9 mouse cellular contexts compared by ENCODE assay signal in genomic region chr10:77510225-77510982, GRCm38 (mm10). TPM values are rescaled to one million over a fixed set of nuclear protein-coding genes. Genes with fewer than 3 reads are reported as not detected.
DNase-seq lines count a peak whose midpoint lies in the region; ATAC-seq and TF ChIP-seq lines count a peak whose summit lies in the region.
"Had no signal": no experiment of that assay in that cellular context is flagged by ENCODE, and none has a peak within 500 bp of the region (broad histone marks: within the 10 kb centered on the region; RNA-seq: fewer than 3 reads in every experiment).

No protein-coding gene starts in this region.

- WGBS in liver, adult 2 months: 40% methylated on average over 15 of the region's 15 CpGs
- 69% methylated on average over 15 of the region's 15 CpGs for WGBS in liver, postnatal 0 days (ENCODE audit: insufficient replicate concordance)

- peak overlapping the region; percentile 35 for H3K9ac ChIP-seq in liver, adult 2 months (ENCODE audit: low read depth, low read length)
- no peak overlapping the region for H3K9ac ChIP-seq in liver, postnatal 0 days (replicated peaks)
- H3K9ac ChIP-seq: forebrain, embryonic 12.5 days; midbrain, embryonic 12.5 days had no signal

- no peaks in the 10 kb centered on the region for H3K36me3 ChIP-seq in liver, adult 2 months (ENCODE audit: control insufficient read depth, insufficient read depth, low read length)
- peaks cover 37% of the 10 kb centered on the region for H3K36me3 ChIP-seq in liver, postnatal 0 days (replicated peaks; ENCODE audit: insufficient read depth, low read length)

- H3K4me2 ChIP-seq in liver, postnatal 0 days (ENCODE audit: low read depth, low read length): 0 out of 2 replicates have a peak overlapping the region, but pooled peaks have one; percentile 10
- H3K4me2 ChIP-seq: midbrain, embryonic 12.5 days had no signal

- peak overlapping the region; percentile 75 for H3K27ac ChIP-seq in liver, adult 2 months (replicated peaks; ENCODE audit: insufficient read depth, low read depth, low read length)
- H3K27ac ChIP-seq in liver, postnatal 0 days (ENCODE audit: low read depth): peak overlapping the region; percentile 50
- H3K27ac ChIP-seq: forebrain, embryonic 12.5 days; midbrain, embryonic 12.5 days had no signal

- no peaks in the 10 kb centered on the region for H3K9me3 ChIP-seq in liver, postnatal 0 days (ENCODE audit: low read length)
- H3K9me3 ChIP-seq: forebrain, embryonic 12.5 days; midbrain, embryonic 12.5 days had no signal

- peak; percentile 15; the same call in 1 of the 2 replicates for ATAC-seq in liver, postnatal 0 days

- no peak overlapping the region for H3K4me3 ChIP-seq in liver, adult 2 months (ENCODE audit: insufficient read depth, low read depth, low read length)
- H3K4me3 ChIP-seq in liver, postnatal 0 days (ENCODE audit: low read depth, low read length): no peak overlapping the region
- H3K4me3 ChIP-seq: forebrain, embryonic 12.5 days; midbrain, embryonic 12.5 days had no signal

- no peak for TF ChIP-seq CTCF in liver, adult 2 months (IDR thresholded peaks at IDR 0.05; ENCODE audit: low read depth, low read length)
- TF ChIP-seq CTCF in liver, postnatal 0 days (IDR thresholded peaks at IDR 0.05; ENCODE audit: low read depth): no peak

- no peak for TF ChIP-seq EP300 in liver, postnatal 0 days (IDR thresholded peaks at IDR 0.05; ENCODE audit: low read depth)

- H3K79me2 ChIP-seq in liver, adult 2 months (ENCODE audit: control insufficient read depth, insufficient read depth, low read length): peaks cover 15% of the 10 kb centered on the region; the same call in 1 of the 2 replicates

- peaks cover 39% of the 10 kb centered on the region for H3K4me1 ChIP-seq in liver, adult 2 months (ENCODE audit: control insufficient read depth, insufficient read depth, low read length)
- H3K4me1 ChIP-seq in liver, postnatal 0 days (ENCODE audit: insufficient read depth): peaks cover 11% of the 10 kb centered on the region; the same call in 1 of the 2 replicates

- peak; percentile 90 for DNase-seq in liver, adult 2 months (ENCODE audit: extremely low read depth, low read depth, low spot score)
- no peak for DNase-seq in liver
- DNase-seq in cerebellum, adult 11 months: peak; percentile 72
- DNase-seq in cerebellum, postnatal 25 days: peak; percentile 86 to 88
- DNase-seq in liver, postnatal 0 days: no peak
- no peak for DNase-seq in spleen, adult 12 weeks (ENCODE audit: low spot score)
- DNase-seq in spleen, postnatal 36 days (ENCODE audit: low spot score in 2 of 2): no peak

- TF ChIP-seq POLR2A in liver, adult 2 months (IDR thresholded peaks at IDR 0.05; ENCODE audit: extremely low read depth, insufficient read depth, low read length): no peak

- no peaks in the 10 kb centered on the region for H3K27me3 ChIP-seq in liver, adult 2 months (ENCODE audit: control insufficient read depth, insufficient read depth, low read length)
- no peaks in the 10 kb centered on the region for H3K27me3 ChIP-seq in liver, postnatal 0 days (ENCODE audit: insufficient read depth, low read length)
- H3K27me3 ChIP-seq: forebrain, embryonic 12.5 days; midbrain, embryonic 12.5 days had no signal

RNA-seq across cellular contexts. Expression of gene Fam207a, which starts 5.2 kb away (rescaled TPM):
- total RNA-seq in liver, adult 2 months (2014; rRNA removed): 12.7 and 15.5 TPM in 2 replicates
- polyA plus RNA-seq in liver, adult 2 months (2012; rRNA removed): 24.3 and 27.3 TPM in 2 replicates
- 14.8 and 15.5 TPM in 2 replicates for polyA plus RNA-seq in liver, postnatal 0 days (2015; fragmentation: Nextera tagmentation; extraction: Ambion mirVana)

RNA-seq across cellular contexts. Expression of gene Itgb2, which starts 19.6 kb away (rescaled TPM):
- 4.8 and 5.6 TPM in 2 replicates for total RNA-seq in liver, adult 2 months (2014; rRNA removed)
- 4.2 and 5.6 TPM in 2 replicates for polyA plus RNA-seq in liver, adult 2 months (2012; rRNA removed)
- polyA plus RNA-seq in liver, postnatal 0 days (2015; fragmentation: Nextera tagmentation; extraction: Ambion mirVana): 18.7 and 23.1 TPM in 2 replicates

Comparison
In these comparisons a context has a peak if more than half of its experiments do, and no peak if none do; other contexts are left out.
1. DNase-seq: peak in liver, adult 2 months (single experiment), cerebellum, adult 11 months (single experiment) and cerebellum, postnatal 25 days (2 of 2); none in liver (single experiment), liver, postnatal 0 days (single experiment), spleen, adult 12 weeks (single experiment) and spleen, postnatal 36 days (0 of 2).